Mouse (Mus musculus) induced T-regulatory cell, adult 2 months (primary cell): ENCODE results near the gene Pde4c.
A peak's percentile ranks its signal among the peaks of the same experiment; 100 is the strongest.

Experiments
- DNase-seq: peaks from one replicate; pipeline ENCODE4 v3.0.0-alpha.2; 2012; ENCODE audit warnings: low read depth

Gene Pde4c

DNA sequence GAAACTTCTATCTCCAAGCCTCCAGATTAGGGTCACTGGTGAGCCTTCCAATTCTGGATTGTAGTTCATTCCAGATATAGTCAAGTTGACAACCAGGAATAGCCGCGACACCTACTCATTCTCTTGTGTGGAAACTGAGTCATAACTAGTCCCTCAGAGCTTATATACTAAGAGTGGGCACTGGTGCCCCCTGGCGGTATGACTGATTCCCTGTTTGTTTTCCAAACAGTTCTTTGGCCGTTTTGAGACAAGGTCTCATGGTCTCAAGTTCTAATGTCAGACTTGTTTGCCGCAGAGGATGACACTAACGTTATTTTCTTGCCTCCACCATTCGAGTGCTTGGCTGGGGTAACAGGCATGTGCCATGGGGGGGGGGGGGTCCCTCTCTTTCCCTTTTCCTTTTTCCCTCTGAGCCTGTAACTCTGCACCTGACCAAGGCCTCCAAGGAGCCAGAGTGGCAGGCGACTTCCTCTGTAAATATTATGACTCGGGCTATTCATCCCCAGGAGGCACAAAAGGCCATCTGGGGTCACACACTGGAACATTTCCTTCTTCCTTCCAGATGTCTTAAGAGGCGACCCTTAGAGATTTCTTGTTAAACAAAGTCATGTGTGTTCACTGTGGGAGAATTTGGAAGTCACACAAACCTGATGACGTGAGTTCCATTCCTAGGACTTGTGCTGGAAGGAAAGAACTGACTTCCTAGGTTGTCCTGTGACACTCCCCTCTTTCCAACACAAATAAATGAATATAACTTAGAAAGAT is 28.7 kb downstream of the Pde4c start:
- peak; percentile 89 for DNase-seq

DNA sequence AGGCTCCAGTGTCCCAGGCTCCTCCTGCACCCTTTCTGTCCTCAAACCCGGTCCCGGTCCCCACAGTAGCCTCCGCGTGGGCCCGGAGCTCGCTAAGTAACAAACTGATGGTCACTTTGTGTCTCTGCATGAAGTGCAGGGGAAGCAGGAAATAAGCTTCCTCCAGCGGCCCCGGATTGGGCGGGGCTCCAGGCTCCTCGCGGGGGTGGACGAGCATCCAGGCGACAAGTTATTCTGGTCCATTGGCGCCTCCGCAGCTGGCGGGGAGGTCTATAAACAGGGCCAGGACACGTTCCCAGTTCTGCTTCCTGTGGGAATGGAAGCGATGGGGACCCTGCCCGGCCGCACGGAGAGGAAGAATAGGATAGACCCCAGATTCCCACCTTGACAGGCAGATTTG is 29.6 kb downstream of the Pde4c start:
- DNase-seq: peak; percentile 81

DNA sequence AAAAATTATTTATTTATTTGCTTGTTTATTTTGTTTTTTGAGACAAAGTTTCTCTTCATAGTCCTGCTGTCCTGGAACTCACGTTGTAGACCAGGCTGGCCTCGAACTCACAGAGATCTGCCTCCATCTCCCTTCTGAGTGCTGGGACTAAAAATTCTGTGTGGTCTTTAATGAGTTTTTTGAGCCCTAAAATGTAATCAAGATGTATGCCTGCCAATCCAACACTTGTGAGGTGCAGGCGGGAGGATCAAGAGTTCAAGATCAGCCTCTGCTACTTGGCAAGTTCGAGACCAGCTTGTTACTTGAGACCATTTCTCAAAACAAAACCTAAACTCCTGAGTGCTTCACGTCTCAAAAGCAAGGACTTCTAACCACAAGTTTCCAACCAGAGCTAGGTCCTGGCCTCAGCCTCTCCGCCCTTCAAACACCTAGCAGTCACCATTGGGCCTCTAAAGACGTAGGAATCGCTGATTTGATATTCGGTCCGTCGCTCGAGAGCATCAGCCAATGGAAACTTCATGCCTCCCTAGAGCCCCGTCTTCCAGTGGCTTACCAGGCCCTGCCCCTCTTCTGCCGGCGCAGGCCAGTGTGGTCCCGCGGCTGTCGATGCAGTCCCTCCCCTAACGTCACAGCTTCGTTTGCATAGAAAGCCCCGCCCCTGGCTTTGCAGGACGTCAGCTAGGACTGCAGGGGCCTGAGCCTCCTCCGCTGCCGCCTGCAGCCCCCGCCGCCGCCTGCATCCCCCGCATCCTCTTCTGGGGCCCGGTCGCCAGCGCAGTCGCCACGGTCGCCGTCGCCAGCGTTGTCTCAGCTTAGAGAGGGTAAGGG is 30.7 kb downstream of the Pde4c start, which contains the start of gene Rab3a:
Gene Rab3a (plus strand): TSS at position 637 of the 828 bp plus-strand sequence.
- DNase-seq: peak; percentile 98

DNA sequence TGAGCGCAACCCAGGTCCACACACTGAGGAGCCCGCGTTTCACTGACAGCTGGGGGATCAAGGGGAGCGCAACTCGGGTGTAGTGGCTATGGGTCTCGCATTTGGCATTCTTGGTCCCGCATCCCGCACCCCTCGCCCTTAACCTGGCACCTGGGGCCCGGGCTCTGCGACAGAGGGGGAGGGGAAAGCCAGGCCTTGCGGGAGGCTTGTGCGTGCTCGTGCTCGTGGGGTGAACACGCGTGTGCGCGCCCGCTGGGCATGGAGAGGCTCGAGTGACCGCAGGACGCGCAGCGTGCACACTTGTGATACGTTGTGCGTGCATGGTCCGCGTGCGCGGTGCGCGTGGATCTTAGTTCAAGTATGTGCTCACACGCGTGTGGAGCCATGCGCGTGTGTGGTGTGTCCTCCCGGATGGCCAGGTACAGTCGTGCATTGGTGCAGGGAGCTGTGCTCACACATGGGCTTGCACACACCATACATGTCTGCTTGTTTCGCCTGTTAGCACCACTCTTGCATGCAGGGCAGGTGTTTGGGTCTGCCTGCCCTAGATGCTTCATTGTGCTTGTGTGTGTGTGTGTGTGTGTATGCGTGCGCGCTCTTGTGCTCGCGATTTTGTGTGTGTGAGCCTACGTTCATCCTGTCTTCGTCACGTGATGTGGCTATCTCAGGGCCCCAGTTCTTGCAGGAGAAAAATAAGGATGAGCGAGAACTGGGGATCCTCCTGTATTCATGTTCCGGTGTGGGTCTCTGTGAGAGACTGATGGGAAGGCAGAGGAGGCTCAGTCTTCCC is 31.5 kb downstream of the Pde4c start:
- DNase-seq: peak; percentile 76

DNA sequence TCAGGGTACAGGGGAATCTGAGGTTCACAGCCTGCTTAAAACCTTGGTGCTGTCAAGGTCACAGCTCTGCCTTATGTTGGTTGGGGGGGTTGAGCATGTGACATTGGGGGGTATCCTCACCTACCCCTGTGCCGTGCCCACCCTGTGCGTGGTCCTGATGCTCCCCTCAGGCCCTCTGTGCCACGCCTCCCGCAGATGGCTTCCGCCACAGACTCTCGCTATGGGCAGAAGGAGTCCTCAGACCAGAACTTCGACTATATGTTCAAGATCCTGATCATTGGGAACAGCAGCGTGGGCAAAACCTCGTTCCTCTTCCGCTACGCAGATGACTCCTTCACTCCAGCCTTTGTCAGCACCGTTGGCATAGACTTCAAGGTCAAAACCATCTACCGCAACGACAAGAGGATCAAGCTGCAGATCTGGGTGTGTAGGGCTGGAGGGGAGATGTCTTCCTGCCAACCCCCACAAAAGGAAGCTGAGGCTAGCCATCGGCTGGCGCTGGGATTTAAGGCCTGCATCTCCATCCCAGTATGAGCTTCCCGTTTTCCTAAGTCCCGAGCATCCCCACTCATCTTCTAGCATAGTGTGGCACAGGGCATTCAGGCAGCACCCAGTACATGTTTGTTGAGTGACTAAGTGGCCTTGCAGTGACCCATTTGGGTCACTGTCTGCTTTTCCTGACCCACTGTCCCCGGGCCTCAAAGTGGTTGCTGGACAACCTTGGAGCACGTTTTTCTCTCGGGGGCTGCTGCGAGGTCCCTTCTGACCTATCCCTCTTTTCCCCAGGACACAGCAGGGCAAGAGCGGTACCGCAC is 32.3 kb downstream of the Pde4c start:
- no peak for DNase-seq

DNA sequence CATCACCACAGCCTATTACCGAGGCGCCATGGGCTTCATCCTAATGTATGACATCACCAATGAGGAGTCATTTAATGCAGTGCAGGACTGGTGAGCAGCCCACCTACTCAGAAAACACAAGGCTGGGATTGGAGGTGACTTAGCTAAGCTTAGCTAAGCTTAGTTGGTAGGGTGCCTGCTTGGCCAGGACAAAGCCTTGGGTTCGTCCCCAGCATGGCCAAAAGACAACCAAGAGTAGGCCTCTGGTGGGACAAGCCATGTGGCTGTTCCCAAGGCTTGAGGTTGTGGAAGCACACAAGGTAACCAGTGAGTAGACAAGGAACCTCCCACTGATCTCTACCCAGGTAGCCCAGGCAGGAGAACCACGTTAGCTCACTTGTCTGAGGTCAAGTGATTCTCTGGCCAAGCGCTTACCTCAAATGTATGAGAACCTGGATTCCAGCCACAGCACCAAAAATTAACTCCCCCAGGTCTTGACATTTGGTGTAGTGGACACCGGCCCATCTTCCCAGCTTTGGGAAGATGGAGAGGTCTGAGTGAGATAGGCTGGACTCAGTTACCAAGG is 33.0 kb downstream of the Pde4c start:
- no peak for DNase-seq

DNA sequence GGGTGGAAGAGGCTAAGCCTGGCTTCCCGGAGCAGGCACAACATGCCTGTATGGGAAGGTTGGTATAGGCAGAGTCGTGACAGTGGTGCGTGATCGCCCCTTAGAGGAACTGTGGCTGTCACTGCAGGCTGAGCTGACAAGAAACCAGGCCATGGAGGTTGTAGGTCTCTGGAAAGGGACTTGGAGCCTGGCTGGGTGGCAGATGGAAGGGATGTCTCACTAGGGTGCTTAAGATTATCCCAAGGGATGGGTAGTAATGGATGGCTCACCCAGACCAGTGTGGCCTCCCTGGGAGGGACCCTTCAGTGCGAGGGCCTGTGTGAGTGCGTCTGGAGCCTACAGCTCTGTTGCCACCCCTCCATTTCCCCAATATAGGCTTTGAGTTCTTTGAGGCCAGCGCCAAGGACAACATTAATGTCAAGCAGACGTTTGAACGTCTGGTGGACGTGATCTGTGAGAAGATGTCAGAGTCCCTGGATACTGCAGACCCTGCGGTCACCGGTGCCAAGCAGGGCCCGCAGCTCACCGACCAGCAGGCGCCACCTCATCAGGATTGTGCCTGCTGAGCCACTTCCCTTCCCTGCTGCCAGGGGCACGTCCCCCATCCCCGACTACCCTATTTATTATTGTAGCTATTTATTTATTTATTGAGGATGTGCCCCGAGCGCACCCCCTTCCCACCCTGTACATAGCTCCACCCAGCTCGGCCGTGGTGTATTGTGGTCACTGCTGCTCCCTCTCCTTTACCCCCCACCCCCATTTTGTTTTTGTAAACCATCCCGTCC is 34.2 kb downstream of the Pde4c start:
- peak; percentile 55 for DNase-seq

DNA sequence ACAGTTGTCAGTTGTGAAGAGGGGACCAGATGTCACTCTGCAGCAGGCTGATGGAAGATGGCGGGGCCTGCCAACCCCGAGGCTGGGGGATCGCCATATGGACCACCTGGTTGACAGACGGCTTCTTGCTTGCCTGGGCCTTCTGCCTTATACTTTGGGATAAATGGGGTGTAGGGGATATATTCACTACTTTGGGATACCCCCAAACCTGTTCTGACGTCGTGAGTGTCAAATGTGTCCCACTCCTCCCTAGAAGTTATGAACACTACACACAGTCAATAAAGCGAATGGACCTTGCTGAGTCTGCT is 34.7 kb downstream of the Pde4c start:
- no peak for DNase-seq

DNA sequence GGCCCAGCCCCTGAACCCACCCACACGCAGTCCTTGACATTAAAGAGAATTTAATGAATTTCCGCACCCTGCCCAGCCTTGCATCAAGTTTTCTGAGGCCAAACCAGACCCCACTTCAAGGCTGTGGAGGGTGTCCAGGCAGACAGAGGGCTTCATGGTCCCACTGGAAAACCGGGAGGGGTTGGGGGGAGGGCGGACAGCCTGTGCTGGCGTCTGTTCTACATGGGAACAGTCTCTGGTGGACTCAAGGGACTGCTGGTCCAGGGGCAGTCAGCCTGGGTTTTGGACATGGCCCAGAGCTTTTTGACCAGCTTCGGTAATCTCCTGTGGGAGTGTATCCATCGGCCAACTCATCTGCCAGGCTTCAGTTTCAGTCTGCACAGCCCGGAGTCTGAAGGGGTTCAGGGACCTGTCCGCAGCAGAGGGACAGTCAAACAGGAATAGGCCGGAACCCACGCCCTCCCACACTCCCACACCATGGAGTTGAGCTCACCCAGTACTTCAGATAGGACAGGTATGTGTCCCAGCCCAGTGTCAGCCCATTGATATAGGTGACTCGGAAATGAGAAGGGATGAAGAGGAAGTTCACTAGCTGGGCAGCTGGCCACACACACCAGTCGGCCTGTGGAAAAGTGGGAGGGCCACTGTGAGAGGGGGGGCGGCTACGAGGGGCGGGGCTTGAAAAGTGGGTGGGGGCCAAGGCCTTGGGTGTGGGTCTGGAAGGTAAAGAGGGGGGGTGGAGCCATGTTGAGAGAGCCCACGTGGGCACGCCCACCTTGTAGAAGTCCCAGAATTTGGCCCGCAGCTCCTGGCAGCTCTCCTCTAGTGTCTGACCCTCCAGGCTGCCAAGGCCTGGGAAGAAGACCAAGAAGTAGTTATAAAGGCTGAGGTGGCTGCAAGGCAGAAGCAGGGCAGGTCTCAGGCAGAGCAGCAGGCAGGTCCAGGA is 35.4 kb downstream of the Pde4c start:
- DNase-seq: no peak

DNA sequence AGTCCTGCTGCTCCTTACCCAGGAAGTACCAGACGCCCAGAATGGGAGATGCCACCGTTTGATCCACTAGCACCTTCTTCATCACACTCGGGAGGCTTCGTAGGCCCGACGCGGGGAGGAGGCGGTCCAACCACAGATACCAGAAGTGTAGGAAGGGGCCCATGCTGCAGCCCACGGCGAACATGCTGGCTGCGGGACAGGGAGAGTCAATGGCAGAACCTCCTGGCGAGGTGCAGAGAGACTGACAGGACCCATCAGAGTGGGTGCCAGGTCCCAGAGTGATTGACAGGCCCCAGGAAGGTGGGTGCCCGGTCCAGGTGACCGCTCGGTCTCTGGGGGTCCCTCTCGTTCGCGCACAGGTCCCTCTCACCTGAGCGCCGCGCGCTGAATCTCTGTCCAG is 36.8 kb downstream of the Pde4c start:
- DNase-seq: peak; percentile 62

DNA sequence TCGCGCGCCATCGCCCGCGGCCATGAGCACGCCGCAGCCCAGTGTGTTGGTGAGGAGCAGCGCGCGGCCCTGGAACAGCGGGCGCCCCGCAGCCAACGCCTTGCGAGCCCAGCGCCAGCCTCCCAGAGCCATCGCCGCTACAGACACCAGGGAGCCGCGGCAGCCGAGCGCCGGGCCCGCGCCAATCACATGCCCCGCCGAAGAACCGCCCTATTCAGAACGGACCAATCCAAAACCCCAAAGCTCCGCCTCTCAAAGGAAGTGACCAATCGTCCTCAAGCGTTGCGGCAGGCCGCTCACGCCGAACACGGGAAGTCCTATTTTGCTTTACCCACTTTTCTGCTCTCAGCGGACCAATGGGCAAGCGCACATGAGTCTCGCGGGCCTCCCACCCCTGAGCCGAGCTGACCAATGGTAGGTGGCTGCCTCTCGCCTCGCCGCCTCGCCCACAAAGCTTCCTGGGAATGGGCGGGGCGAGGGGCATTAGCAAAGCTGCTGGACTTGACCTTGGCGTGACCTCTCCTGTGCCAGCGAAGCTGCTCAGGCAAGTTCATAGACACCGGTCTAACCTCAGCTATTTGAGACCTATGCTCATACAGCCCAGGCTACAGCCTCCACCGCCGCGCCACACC is 37.4 kb downstream of the Pde4c start, which contains the start of gene Mpv17l2:
Gene Mpv17l2 (minus strand): TSS at position 172 of the 632 bp plus-strand sequence.
- peak; percentile 98 for DNase-seq

DNA sequence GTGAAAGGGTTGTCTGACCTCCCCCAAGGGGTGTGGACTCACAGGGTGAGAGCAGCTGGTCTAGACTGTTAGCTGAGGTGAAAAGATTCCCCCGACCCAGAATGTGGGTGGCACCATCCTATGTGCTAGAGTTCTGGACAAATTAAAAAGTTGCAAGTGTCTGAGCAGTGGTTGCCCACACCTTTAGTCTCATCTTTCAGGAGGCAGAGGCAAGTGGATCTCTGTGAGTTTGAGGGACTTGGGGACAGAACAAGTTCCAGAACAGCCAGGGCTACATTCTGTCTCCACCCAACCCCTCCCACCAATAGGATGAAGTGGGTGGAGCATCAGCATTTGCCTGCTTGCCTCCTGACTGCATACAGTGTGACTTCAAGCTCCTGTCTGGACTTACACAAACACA is 38.6 kb downstream of the Pde4c start:
- no peak for DNase-seq

DNA sequence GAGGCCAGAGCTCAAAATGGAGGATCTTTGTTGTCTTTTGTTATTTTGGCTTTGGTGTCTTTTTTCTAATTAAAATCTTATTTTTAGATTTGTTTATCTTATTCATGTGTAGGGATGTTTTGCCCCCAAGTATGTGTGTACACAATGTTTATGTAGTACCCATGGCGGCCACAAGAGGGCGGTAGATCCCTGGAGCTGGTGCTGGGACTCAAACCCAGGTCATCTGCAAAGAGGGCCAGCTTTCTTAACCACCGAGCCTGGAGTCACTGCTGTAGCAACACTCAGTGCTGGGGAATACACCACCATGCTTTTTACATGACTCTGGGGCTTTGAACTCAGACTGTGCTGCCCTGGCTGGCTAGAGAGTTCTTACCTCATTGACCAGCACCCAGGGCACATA is 39.8 kb downstream of the Pde4c start:
- DNase-seq: peak; percentile 84

DNA sequence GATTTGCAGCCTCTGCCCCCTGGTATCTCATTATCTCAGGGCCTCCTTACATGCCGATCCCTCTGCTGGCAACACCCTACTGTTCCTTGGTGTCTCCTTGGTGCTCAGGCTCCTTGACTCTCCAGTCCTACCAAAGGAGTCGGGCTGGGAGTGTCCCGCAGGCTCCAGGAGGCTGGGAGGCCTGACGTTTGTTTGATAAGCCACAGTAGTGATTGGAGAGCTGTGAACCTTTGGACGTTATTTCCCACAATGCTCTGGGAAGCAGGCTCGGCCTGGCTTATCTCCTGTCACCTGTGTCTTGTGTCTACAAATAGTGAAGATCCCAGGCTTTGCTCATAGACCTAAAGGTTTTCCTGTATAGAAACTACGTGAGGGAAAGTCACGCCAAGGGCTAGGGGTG is 40.5 kb downstream of the Pde4c start:
- no peak for DNase-seq

DNA sequence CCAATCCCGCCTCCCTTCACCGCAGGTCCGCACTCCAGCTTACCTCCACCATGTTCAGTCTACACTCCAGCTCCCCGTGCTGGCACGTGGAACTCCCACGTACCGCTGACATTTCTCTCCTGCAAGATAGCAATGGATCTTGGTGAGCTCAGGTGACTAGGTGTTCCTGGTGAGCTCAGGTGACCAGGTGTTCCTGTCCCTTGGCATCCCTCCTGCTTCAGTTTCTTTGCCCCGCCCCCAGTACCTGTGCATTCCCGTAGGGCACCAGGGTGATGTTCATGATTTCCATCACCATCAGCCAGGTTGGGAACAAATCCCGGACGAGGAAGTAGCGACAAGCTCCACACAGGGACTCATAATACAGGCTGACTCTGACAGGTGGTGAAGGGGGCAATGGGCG is 41.2 kb downstream of the Pde4c start:
- no peak for DNase-seq

DNA sequence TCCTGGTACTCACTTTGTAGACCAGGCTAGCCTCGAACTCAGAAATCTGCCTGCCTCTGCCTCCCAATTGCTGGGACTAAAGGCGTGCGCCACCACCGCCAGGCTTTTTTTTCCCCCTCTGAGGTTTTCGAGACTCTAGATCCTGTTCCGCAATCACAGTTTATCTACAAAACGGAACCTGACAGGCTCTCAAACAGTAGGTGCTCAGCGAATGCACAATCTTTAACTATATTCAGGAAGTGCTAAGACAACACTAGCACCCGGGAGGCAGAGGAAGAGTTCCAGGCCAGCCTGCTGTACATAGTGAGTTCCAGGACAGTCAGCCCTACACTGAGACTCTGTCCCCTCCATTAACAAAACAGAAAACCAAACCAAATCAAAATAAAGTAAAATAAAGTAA is 41.8 kb downstream of the Pde4c start:
- DNase-seq: peak; percentile 59

DNA sequence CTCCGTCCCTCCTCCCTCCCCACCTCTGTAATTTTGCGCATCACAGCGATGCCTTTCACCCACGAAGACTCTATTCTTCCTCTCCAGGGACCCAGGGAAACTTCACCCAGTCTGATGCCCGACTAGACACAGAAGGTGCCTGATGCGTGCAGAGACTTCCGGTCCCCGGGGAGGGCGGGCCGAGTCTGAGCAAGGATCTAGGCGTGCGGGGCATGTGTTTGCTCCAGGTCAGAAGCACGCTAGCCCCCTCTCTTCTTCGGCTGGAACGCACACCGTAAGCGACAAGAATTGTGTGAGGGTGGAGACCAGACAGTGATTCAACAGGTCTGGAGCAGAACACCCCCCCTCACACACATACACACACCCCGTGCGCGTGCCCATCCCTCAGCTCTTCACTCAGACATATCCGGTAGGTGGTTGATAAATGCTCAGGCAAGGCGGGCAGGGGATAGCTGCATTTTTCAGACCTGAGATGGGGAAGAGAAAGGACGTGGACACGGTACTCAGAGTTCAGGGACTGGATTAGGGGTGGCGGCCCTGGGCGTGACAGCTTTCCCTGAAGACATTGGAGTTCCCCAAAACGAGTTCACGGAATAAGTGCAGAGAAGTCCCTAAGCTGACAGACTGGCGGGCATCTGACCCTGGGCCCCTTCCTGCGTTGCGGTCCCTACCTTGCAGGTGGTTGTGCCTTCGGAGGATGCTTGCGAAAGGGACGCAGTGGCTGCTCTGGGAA is 42.5 kb downstream of the Pde4c start:
- peak; percentile 84 for DNase-seq
